Mouse (Mus musculus): Measurements from ENCODE around the gene Rfc2. TPM values are rescaled to one million over a fixed set of nuclear protein-coding genes. Genes with fewer than 3 reads are reported as not detected.

Gene Rfc2
- polyA plus RNA-seq, 1 experiment from 2014 or later, result 259 TPM

GRCm38 (mm10) chr5:134550836-134551232 is 30.3 kb upstream of the Rfc2 start:
- Histone ChIP-seq H3K4me2 (peak overlapping the region; percentile 88), H3K4me3 (peak overlapping the region; percentile 65), H3K9ac (peak overlapping the region; percentile 72; the same call in 1 of the 2 replicates), H3K4me1 (peaks cover 44% of the 10 kb centered on the region), H3K27ac (no peak overlapping the region), H3K27me3 (replicated peaks) (peaks cover 45% of the 10 kb centered on the region), H3K36me3 (no peaks in the 10 kb centered on the region), H3K9me3 (replicated peaks) (no peaks in the 10 kb centered on the region)
- ATAC-seq, result no peak
- 22% methylated on average over 6 of the region's 6 CpGs for WGBS (ENCODE audit: insufficient replicate concordance)

DNA sequence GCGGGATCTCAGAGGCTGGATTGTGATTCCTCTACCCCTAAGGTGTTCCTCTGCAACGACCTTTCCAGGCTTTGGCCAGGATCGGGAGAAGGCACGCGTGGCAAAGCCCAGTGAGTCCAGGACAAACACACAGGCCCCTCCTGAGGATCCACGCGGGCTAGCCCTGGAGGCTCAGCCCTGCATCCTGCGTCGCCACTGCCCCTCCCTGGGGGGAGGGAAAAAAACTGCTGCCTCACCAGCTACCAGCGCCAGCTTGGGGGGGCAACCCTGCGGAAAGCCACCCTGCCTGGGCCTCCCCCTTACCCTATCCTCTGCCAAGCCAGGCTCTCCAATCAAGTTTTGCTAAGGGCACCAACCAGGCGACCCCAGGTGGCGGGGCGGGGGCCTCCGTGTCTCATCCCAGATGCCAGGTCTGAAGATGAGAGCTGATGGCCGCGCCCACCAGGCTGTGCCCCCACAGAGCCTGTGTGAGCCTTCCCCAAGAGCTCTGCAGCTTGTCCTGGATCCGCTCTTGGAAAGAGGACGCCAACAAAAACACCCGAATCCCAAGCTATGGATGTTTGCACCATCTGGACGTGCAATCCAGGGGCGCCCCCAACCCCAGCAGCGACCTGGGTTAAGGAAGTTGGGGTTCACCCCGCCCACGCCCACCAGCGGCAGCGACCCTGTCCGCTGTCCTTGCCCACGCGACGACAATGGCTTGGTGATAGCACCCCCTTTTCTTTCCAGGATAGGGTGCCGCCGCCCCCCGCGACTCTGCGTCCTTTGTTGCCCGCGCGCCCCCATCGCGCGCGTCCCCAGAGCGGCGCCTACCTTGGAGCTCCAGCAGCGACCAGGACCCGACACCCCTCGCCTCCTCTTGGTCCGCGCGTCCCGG is 29.7 kb upstream of the Rfc2 start:
- H3K27ac ChIP-seq, result peak overlapping the region; percentile 70
- peaks cover 45% of the 10 kb centered on the region for H3K4me1 ChIP-seq
- peak overlapping the region; percentile 65 for H3K4me3 ChIP-seq
- 6% methylated on average over 51 of the region's 52 CpGs for WGBS (ENCODE audit: insufficient replicate concordance)
- peak overlapping the region; percentile 72 for H3K9ac ChIP-seq
- no peaks in the 10 kb centered on the region for H3K36me3 ChIP-seq
- peak overlapping the region; percentile 88 for H3K4me2 ChIP-seq
- no peaks in the 10 kb centered on the region for H3K9me3 ChIP-seq (replicated peaks)
- peaks cover 47% of the 10 kb centered on the region for H3K27me3 ChIP-seq (replicated peaks)
- ATAC-seq, result no peak

GRCm38 (mm10) chr5:134552110-134552972 is 28.8 kb upstream of the Rfc2 start, which contains the start of gene Clip2:
TSS of gene Clip2 (minus strand) at chr5:134552434.
- Histone ChIP-seq H3K4me2 (peak within 1 kb of the TSS; percentile 88), H3K27me3 (replicated peaks) (peaks cover 47% of the 10 kb centered on the region), H3K27ac (peak within 1 kb of the TSS; percentile 70), H3K36me3 (no peaks in the 10 kb centered on the region), H3K4me1 (peaks cover 45% of the 10 kb centered on the region), H3K4me3 (peak within 1 kb of the TSS; percentile 65), H3K9ac (peak within 1 kb of the TSS; percentile 72), H3K9me3 (replicated peaks) (no peaks in the 10 kb centered on the region)
- peak; percentile 79 for ATAC-seq
- 2% methylated on average over 57 of the region's 61 CpGs for WGBS (ENCODE audit: insufficient replicate concordance)

GRCm38 (mm10) chr5:134553951-134554546 is 27.1 kb upstream of the Rfc2 start:
- H3K4me1 ChIP-seq, result peaks cover 40% of the 10 kb centered on the region
- no peaks in the 10 kb centered on the region for H3K9me3 ChIP-seq (replicated peaks)
- no peak overlapping the region for H3K4me3 ChIP-seq
- no peak for ATAC-seq
- no peaks in the 10 kb centered on the region for H3K36me3 ChIP-seq
- H3K9ac ChIP-seq, result no peak overlapping the region
- H3K4me2 ChIP-seq, result no peak overlapping the region
- peaks cover 47% of the 10 kb centered on the region for H3K27me3 ChIP-seq (replicated peaks)
- H3K27ac ChIP-seq, result no peak overlapping the region
- WGBS (ENCODE audit: insufficient replicate concordance), result 71% methylated on average over 5 of the region's 5 CpGs

- 13% methylated on average over 20 of the region's 20 CpGs for WGBS (ENCODE audit: insufficient replicate concordance)
- Histone ChIP-seq H3K4me3 (no peak overlapping the region), H3K36me3 (no peaks in the 10 kb centered on the region), H3K9me3 (replicated peaks) (no peaks in the 10 kb centered on the region), H3K9ac (no peak overlapping the region), H3K27me3 (replicated peaks) (peaks cover 42% of the 10 kb centered on the region), H3K27ac (no peak overlapping the region), H3K4me1 (peaks cover 34% of the 10 kb centered on the region), H3K4me2 (peak overlapping the region; percentile 28)
- ATAC-seq, result no peak
These were observed 25.6 kb upstream of the Rfc2 start for GRCm38 (mm10) chr5:134555463-134556164.

DNA sequence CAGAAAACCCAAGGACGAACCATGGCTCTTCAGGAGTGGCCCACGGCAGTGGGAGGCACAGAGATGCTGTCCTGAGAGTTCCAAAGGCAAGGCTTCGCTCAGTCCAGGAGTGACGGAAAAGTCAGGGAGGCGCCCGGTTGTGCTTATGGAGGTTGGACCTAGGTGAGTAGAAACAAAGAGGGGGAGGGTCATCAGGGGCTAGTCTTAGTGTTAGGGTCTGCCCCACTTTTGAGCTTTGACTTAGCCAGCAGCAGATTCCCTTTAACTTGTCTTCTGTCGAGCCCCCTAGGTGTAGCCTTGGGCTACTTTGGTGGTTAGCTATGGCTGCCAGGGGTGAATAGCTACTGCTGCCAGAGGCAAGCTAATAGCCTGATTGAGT is 21.1 kb upstream of the Rfc2 start, which contains the start of gene Syna:
Gene Syna (minus strand): TSS at position 101 of the 379 bp plus-strand sequence.
- Histone ChIP-seq H3K36me3 (no peaks in the 10 kb centered on the region), H3K27ac (no peak within 1 kb of the TSS), H3K27me3 (replicated peaks) (0 out of 2 replicates have a peak, but pooled peaks cover 10% of the 10 kb centered on the region), H3K9me3 (replicated peaks) (no peaks in the 10 kb centered on the region), H3K4me3 (no peak within 1 kb of the TSS), H3K4me2 (no peak within 1 kb of the TSS), H3K9ac (no peak within 1 kb of the TSS), H3K4me1 (peaks cover 9% of the 10 kb centered on the region)
- WGBS (ENCODE audit: insufficient replicate concordance), result 79% methylated on average over 7 of the region's 7 CpGs
- ATAC-seq, result no peak

DNA sequence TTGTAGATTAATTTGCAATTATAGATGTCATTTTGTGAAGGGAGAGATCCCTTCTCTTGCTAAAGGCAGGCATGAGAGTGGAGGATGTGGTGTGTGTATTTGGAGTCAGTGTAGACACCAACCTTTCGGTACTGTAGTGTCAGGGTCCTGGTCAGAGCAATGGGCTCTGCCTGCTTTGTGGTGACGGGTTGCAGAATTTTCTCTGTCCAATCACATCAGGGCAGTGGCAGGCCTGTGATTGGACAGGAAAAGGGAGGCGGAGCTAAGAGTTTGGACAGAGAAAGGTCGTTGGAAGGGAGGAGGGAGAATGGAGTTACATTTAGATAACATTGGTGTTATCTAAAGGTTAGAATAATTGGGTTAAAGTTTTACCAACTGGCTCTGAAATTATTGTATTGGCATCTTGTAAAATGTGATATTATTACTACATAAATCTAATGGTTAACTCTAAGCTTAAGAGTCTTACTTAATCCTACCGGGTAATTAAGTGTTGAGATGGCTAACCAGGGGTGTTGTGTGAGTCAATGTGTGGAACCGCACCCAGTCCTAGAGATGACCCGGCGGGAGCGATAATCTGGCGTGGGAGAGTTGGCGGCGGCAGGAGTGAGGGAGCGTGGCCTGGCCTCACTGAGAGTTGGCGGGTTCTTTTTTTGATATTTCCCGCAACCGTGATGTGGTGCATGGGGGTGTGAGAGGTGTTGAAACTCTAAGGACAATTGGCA is 20.6 kb upstream of the Rfc2 start:
- H3K4me1 ChIP-seq, result peaks cover 4% of the 10 kb centered on the region
- 69% methylated on average over 16 of the region's 16 CpGs for WGBS (ENCODE audit: insufficient replicate concordance)
- H3K36me3 ChIP-seq, result no peaks in the 10 kb centered on the region
- no peak overlapping the region for H3K9ac ChIP-seq
- no peaks in the 10 kb centered on the region for H3K9me3 ChIP-seq (replicated peaks)
- 0 out of 2 replicates have a peak, but pooled peaks cover 4% of the 10 kb centered on the region for H3K27me3 ChIP-seq (replicated peaks)
- H3K4me2 ChIP-seq, result no peak overlapping the region
- no peak for ATAC-seq
- no peak overlapping the region for H3K4me3 ChIP-seq
- H3K27ac ChIP-seq, result no peak overlapping the region

DNA sequence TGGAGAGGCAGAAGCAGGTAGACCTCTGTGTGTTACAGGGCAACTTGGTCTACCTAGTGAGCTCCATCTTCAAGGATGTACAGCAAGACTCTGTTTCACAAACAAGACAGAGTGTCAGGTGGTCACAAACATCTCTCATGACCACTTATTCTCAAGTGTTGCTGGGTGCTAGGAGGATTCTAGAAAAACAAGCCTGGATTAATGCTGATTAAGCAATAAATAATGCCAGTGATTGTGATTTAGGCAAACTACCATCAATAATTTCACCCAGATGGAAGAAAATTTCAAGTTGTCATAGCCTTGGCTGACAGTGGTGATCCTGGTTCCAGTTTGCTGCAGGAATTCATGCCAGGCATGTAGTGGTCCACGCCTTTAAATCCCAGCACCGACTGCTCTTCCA is 16.9 kb upstream of the Rfc2 start:
- WGBS (ENCODE audit: insufficient replicate concordance), result 92% methylated on average over 2 of the region's 2 CpGs
- ATAC-seq, result no peak
- no peak overlapping the region for H3K4me2 ChIP-seq

DNA sequence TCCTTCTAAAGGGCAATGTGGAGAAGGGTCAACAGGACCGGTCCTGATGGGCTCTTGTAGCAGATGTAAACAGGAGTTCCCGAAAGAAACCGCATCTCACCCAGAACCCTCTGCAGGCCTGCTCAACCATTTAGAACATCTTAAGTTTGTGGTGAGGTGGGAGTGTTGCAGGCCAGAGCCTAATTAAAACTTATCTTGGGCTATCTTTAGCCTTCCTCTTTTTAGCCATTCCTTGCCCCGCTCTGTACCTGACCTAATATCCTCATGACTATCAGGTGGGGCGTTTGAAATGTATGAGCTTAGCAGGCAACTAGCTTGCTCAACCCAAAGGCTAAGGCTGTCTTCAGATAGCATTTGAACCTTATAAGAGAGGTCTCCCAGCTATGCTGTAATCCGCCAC is 15.5 kb upstream of the Rfc2 start:
- Histone ChIP-seq H3K4me1 (peaks cover 4% of the 10 kb centered on the region), H3K4me3 (no peak overlapping the region), H3K27ac (no peak overlapping the region), H3K36me3 (no peaks in the 10 kb centered on the region), H3K4me2 (no peak overlapping the region), H3K9ac (no peak overlapping the region), H3K9me3 (replicated peaks) (no peaks in the 10 kb centered on the region), H3K27me3 (replicated peaks) (no peaks in the 10 kb centered on the region)
- ATAC-seq, result no peak
- WGBS (ENCODE audit: insufficient replicate concordance), result 70% methylated on average over 6 of the region's 6 CpGs

More for the DNA sequence above, 16.9 kb upstream of the Rfc2 start:
- Histone ChIP-seq H3K9me3 (replicated peaks) (no peaks in the 10 kb centered on the region), H3K27me3 (replicated peaks) (no peaks in the 10 kb centered on the region), H3K4me1 (peaks cover 4% of the 10 kb centered on the region), H3K36me3 (no peaks in the 10 kb centered on the region), H3K9ac (no peak overlapping the region), H3K27ac (no peak overlapping the region), H3K4me3 (no peak overlapping the region)

GRCm38 (mm10) chr5:134567445-134567844 is 13.7 kb upstream of the Rfc2 start:
- Histone ChIP-seq H3K4me1 (peaks cover 18% of the 10 kb centered on the region), H3K9ac (no peak overlapping the region), H3K27ac (no peak overlapping the region), H3K9me3 (replicated peaks) (0 out of 2 replicates have a peak, but pooled peaks cover 4% of the 10 kb centered on the region), H3K4me2 (no peak overlapping the region), H3K27me3 (replicated peaks) (no peaks in the 10 kb centered on the region), H3K4me3 (no peak overlapping the region), H3K36me3 (no peaks in the 10 kb centered on the region)
- 60% methylated on average over 4 of the region's 4 CpGs for WGBS (ENCODE audit: insufficient replicate concordance)
- no peak for ATAC-seq

- Histone ChIP-seq H3K36me3 (no peaks in the 10 kb centered on the region), H3K9ac (no peak overlapping the region), H3K27ac (no peak overlapping the region), H3K27me3 (replicated peaks) (no peaks in the 10 kb centered on the region), H3K4me2 (no peak overlapping the region), H3K9me3 (replicated peaks) (0 out of 2 replicates have a peak, but pooled peaks cover 4% of the 10 kb centered on the region), H3K4me3 (no peak overlapping the region), H3K4me1 (peaks cover 23% of the 10 kb centered on the region)
- no peak for ATAC-seq
- 64% methylated on average over 3 of the region's 3 CpGs for WGBS (ENCODE audit: insufficient replicate concordance)
These were observed 13.1 kb upstream of the Rfc2 start for GRCm38 (mm10) chr5:134568030-134568429.

Measured in liver, embryonic 12.5 days (tissue).